Mouse (Mus musculus) activated CD4-positive, CD25-positive, alpha-beta regulatory T cell, adult 4 months (primary cell): Measurements from ENCODE around the gene Gm6460. TPM values are rescaled to one million over a fixed set of nuclear protein-coding genes. Genes with fewer than 3 reads are reported as not detected.
"Not testable (repeated sequence)": the region's sequence is repeated elsewhere in the genome, so short reads cannot be mapped to it uniquely, and the experiment has no call there.

Experiments
- ATAC-seq: one replicate; pipeline ENCODE4 v1.8.0; 2017
- polyA plus RNA-seq, 2 experiments: library from polyadenylated mRNA; unstranded; fragments of 100-300 nt; shearing (Covaris generic); gene quantifications; one replicate each; pipeline ENCODE4 v1.2.1; 2017

Gene Gm6460
- polyA plus RNA-seq: not detected

GRCm38 (mm10) chr5:11594613-11595012, at the start of gene Gm6460:
Gm6460 (plus strand) TSS chr5:11594913.
- not testable (repeated sequence) for ATAC-seq

Other genes starting within 250 kb of the Gm6460 start
- not detected for gene Gm8897, start 178.5 kb upstream of the Gm6460 start, polyA plus RNA-seq
- gene Gm8906, start 92.2 kb upstream of the Gm6460 start, polyA plus RNA-seq: under 1 TPM in 1 of 2 experiments, not detected in 1; 0.42 TPM
- not detected for gene Gm8922, start 87.0 kb downstream of the Gm6460 start, polyA plus RNA-seq
- gene Gm8926, start 175.6 kb downstream of the Gm6460 start, polyA plus RNA-seq: not detected